Mouse (Mus musculus): ENCODE results near the gene Smok2a. TPM values are rescaled to one million over a fixed set of nuclear protein-coding genes. Genes with fewer than 3 reads are reported as not detected.
"Not testable (repeated sequence)": the region's sequence is repeated elsewhere in the genome, so short reads cannot be mapped to it uniquely, and the experiment has no call there.

The Smok2a gene
- total RNA-seq, 2 experiments from 2014 or later: not detected

DNA sequence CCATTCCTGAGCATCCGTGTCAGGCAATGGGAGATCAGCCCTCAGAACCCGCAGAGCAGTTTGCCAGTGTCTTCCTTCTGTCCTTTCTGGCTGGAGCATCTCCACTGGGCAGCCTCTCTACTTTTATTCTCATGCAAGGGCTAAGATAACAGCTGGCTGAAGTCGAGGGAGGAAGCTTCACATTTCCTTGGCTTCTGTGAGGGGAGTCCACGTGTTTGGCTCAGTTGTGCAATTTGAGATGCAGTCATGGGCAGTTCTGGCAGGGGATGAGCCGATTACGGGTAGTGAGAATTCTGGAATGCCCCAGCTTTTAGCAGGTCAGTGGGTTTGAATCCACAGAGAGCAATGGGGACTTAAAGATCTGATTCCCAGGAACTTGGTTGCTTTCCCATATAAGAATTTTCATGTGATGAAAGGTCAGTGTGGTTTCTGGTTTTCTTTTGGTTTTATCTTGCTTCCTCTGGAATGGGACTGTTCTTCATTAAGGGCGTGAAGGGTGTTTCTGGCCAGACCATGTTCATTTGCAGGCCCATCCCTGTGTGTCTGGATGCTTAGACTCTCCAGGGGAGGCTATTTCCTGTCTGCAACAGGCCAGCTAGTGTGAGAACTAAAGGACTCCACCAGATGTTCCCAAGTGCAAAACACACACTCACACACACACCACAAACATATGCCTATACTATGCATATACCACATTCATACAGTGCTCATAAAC lies 8.7 kb upstream of the Smok2a start:
- ATAC-seq (replicated peaks; ENCODE audit: low FRiP score, poor library complexity, severe bottlenecking): no peak

DNA sequence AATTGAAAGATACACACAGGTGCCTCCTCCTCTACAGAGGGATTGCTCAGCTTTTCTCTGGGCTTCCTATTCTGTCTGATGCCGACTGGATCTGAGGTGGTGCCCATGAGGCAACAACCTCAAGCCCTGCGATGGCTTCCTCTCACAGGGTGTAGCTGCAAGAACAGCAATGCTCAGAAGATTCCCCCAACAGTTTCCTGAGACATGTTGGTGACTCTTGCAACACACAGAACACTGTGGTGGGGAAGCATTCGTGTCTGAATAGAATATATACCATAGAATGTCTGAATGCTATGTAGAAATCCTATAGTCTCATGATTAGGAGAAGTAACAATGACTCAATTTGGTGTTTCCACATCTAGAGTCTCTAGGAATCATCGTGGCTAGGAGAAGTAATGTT lies 6.8 kb upstream of the Smok2a start:
- no peak for ATAC-seq (replicated peaks; ENCODE audit: low FRiP score, poor library complexity, severe bottlenecking)

DNA sequence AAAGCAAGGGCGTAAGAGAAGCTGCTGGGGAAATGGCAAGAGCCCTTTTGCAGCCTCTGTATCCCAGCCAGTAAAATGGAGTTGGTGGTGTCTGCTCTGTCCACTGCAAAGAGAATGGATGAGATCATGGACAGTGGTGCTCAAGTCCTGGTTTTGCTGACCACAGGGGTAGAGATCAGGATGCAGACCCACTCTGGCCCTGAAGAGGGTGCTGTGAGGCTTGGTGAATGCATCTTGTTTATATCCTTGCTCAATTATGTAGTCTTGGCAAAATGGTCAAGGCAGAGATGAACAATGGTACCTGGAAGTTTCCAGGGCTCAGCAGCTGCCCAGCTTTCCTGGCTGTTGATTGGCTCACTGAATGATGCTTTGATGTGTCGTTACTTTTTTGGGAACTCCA lies 5.4 kb upstream of the Smok2a start:
- no peak for ATAC-seq (replicated peaks; ENCODE audit: low FRiP score, poor library complexity, severe bottlenecking)

DNA sequence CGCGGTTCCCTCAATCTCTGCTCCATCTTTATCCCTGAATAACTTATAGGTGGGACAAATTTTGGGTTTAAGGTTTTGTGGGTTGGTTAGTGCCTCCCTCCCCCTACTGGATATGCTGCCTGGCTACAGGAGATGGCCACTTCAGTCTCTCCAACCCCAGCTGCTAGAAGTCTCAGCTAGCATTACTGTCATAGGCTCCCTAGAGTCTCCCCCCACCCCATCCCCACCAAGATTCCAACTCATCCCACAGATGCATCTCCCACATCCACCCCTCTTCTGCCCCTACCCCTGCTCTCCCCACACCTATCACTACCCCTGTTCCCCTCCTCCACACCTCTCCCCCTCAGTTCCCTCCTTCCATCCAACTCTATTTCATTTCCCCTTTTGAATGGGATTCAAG lies 933 bp downstream of the Smok2a start:
- ATAC-seq (replicated peaks; ENCODE audit: low FRiP score, poor library complexity, severe bottlenecking): not testable (repeated sequence)

DNA sequence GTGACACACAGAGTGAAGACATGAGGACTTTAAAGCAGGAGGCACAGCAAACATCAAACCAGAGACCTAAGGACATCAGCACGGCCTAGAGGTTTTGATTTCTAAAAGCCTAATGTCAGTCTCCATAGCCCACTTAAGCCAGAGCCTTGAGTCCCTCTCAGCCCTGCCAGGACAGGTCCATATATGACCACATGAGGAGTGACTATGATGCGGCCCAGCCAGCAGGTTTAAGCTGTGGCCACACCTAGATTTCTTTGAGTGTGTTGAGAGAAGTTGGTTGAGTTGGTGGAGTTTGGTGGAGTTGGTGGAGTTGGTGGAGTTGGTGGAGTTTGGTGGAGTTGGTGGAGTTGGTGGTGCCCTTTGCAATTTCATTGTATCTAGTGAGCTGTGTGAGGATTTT lies 9.0 kb downstream of the Smok2a start, which contains the start of gene Smok2b:
Gene Smok2b, plus strand, starts transcription at position 301 of the 400 bp plus-strand sequence.
- not testable (repeated sequence) for ATAC-seq (replicated peaks; ENCODE audit: low FRiP score, poor library complexity, severe bottlenecking)

DNA sequence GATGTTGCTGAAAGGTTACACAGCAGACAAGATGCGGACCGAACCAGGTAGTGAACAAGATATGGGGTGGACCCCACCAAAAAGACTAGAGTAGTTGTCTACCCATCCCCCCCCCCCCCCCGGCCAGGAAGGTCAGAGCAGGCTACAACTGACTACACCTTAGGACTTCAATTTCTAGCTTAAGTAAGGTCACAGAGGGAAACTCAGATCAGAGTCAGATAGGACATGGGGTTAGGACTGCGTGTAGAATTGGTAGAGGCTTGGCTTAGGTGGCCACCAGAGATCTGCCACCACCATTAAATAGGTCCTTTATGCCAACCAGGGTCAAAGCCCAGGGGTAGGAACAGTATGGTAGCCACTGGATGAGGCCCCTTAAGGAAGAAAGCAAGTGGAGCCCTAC lies 18.5 kb downstream of the Smok2a start:
- ATAC-seq (replicated peaks; ENCODE audit: low FRiP score, poor library complexity, severe bottlenecking): not testable (repeated sequence)

DNA sequence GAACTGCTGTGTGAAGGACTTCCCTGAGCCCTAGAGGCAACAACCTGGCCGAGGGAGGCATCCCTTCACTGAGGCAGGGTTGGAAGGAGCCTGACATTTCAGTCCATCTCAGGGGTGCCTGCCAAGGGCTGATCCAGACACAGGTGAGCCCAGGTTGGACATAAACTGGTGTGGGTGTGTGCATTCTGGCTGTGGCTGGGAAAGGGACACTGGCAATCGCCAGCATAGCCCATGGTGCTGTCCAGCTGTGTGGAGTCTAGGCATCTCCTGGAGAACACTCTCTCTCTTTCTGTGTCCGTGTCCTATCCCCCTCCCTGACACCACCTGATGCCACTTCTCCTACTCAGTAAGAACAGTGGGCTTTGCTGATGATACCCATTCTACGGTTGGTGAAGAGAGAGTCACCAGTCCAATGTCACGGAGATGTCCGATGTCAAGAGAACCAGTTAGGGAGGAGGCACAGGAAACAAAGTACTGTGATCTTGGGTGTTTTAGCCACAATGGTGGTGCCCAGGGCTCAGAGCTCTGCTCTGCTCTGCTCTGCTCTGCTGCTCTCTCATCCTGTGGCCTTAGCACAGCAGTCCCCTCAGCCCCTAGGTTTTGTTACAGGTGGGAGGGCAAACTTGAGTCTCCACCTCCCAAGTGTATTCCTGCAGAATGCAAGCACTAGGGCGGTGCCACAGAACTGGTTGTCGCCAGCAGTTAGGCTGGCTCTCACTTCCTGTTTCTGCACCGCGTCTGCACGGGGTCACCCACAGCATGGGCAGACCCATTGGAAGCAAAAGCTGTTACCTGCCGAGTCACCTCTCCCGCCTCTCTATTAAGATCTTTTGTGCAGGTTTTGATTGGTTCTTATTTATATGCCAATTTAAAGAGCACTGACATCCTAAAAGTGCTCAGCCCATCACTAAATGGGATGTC lies 20.1 kb downstream of the Smok2a start:
- not testable (repeated sequence) for ATAC-seq (replicated peaks; ENCODE audit: low FRiP score, poor library complexity, severe bottlenecking)

DNA sequence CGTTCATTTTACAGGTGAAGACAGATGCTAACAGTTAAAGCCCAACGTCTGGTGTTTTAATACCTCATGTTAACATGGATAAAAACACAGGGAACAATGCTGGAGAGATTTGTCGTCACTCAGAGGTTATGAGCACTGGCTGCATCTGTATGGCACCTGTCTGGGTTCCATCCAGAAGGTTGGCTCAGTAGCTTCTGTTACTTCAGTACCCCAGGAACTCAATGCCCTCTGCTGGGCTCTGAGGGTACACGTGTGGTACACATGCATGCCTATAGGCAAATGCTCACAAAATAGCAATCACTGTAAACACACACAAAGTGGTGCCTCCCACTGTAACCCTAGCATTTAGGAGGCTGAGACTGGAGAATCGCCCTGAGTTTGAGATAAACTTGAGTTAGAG lies 33.8 kb downstream of the Smok2a start:
- not testable (repeated sequence) for ATAC-seq (replicated peaks; ENCODE audit: low FRiP score, poor library complexity, severe bottlenecking)

Other genes with a start within 250 kb of the Smok2a start
- gene Wtap, start 227.0 kb upstream of the Smok2a start, total RNA-seq (2015; ENCODE audit: low replicate concordance): 36.1 and 36.2 TPM in 2 replicates
- 37.9 and 68.2 TPM in 2 replicates for gene Wtap, start 227.0 kb upstream of the Smok2a start, total RNA-seq (2017; ENCODE audit: low replicate concordance)
- gene Sod2, start 214.3 kb upstream of the Smok2a start, total RNA-seq (2015; ENCODE audit: low replicate concordance): 22.2 and 45.7 TPM in 2 replicates
- gene Sod2, start 214.3 kb upstream of the Smok2a start, total RNA-seq (2017; ENCODE audit: low replicate concordance): 8.3 and 21.9 TPM in 2 replicates
- 1.0 TPM in 1 of 2 replicates, not detected in the other for gene Gpr31b, start 168.9 kb upstream of the Smok2a start, total RNA-seq (2015; ENCODE audit: low replicate concordance)
- not detected in 2 replicates for gene Gpr31b, start 168.9 kb upstream of the Smok2a start, total RNA-seq (2017; ENCODE audit: low replicate concordance)
- gene Tcp10b, start 160.1 kb upstream of the Smok2a start, total RNA-seq (2015; ENCODE audit: low replicate concordance): not detected in 2 replicates
- gene Tcp10b, start 160.1 kb upstream of the Smok2a start, total RNA-seq (2017; ENCODE audit: low replicate concordance): 0.14 and 1.6 TPM in 2 replicates
- not detected in 2 replicates for gene Unc93a, start 89.4 kb upstream of the Smok2a start, total RNA-seq (2015; ENCODE audit: low replicate concordance)
- gene Unc93a, start 89.4 kb upstream of the Smok2a start, total RNA-seq (2017; ENCODE audit: low replicate concordance): not detected in 2 replicates
- not detected in 2 replicates for gene Smok2b, start 9.1 kb downstream of the Smok2a start, total RNA-seq (2015; ENCODE audit: low replicate concordance)
- gene Smok2b, start 9.1 kb downstream of the Smok2a start, total RNA-seq (2017; ENCODE audit: low replicate concordance): 1.4 TPM in 1 of 2 replicates, not detected in the other
- gene Tcp10c, start 133.4 kb downstream of the Smok2a start, total RNA-seq (2015; ENCODE audit: low replicate concordance): not detected in 2 replicates
- not detected in 2 replicates for gene Tcp10c, start 133.4 kb downstream of the Smok2a start, total RNA-seq (2017; ENCODE audit: low replicate concordance)

Data from erythroblast, adult 5-6 weeks (primary cell).